Mouse (Mus musculus) bone marrow, adult 2 months (tissue): ENCODE results near the gene Ufd1.

Experiments
- CTCF ChIP-seq: fragments of 200-500 bp; IDR thresholded peaks from 2 replicates; pipeline ENCODE4 v1.5.1; 2011; ENCODE audit warnings: low read length, control low read depth; ENCODE audit not compliant: control insufficient read depth, insufficient read depth
- POLR2A ChIP-seq: fragments of 200-500 bp; IDR thresholded peaks from 2 replicates; pipeline ENCODE4 v1.6.1; 2011; ENCODE audit warnings: low read depth, mild to moderate bottlenecking, control low read depth, low read length, borderline replicate concordance; ENCODE audit not compliant: control insufficient read depth

DNA sequence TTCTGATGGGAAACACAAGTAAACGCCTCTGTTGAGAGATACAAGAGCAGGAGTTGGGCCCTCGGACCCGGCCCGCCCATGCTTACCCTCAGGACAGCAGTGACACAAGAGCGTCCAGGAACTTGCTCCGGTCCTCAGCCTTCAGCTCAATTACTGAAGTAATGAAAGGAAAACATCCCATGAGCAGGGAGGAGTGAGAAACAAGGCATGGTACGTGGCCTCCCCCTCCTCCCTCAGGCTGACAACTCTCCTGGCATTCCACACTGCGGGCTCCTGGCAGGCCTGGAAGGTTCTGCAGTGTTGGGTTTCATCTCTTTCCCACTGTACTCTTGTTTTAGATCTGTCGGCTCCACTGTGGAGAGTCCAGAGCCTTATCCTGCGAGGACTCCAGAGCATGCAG, 29.8 kb upstream of the Ufd1 start:
- TF ChIP-seq CTCF = no peak
- TF ChIP-seq POLR2A = no peak
